Mouse (Mus musculus) midbrain, postnatal 0 days (tissue): ENCODE data around the gene Shroom3. TPM values are rescaled to one million over a fixed set of nuclear protein-coding genes. Genes with fewer than 3 reads are reported as not detected.
"Not testable (repeated sequence)": the region's sequence is repeated elsewhere in the genome, so short reads cannot be mapped to it uniquely, and the experiment has no call there.

Source experiments
- ATAC-seq: fragments of 200-750 bp; cut with Nextera tagmentation; 2 replicates; pipeline ENCODE4 v1.8.0; 2017; ENCODE audit warnings: moderate number of reproducible peaks, mild to moderate bottlenecking, moderate TSS enrichment, moderate library complexity; ENCODE audit not compliant: low FRiP score
- DNase-seq: peaks from one replicate; pipeline ENCODE4 v3.0.0-alpha.2; 2015; ENCODE audit warnings: low spot score
- H3K27ac ChIP-seq: fragments of 300-500 bp; sonication (generic); 2 replicates; pipeline ENCODE4 v1.5.1; 2014; ENCODE audit warnings: low read depth, mild to moderate bottlenecking, low read length, mixed read lengths
- H3K27me3 ChIP-seq: fragments of 300-500 bp; sonication (generic); 2 replicates; pipeline ENCODE4 v1.6.1; 2014; ENCODE audit warnings: low read length, control low read depth, mixed read lengths; ENCODE audit not compliant: insufficient read depth
- H3K36me3 ChIP-seq: fragments of 300-500 bp; sonication (generic); 2 replicates; pipeline ENCODE4 v1.6.1; 2014; ENCODE audit warnings: low read length, control low read depth, mixed read lengths; ENCODE audit not compliant: insufficient read depth
- H3K4me1 ChIP-seq: fragments of 300-500 bp; sonication (generic); 2 replicates; pipeline ENCODE4 v1.6.1; 2014; ENCODE audit warnings: mild to moderate bottlenecking, control low read depth, antibody characterized with exemption, low read length, mixed read lengths; ENCODE audit not compliant: insufficient read depth
- H3K4me2 ChIP-seq: fragments of 300-500 bp; sonication (generic); 2 replicates; pipeline ENCODE4 v1.6.1; 2014; ENCODE audit warnings: low read depth, mild to moderate bottlenecking, low read length, mixed read lengths; ENCODE audit not compliant: poor library complexity, severe bottlenecking
- H3K4me3 ChIP-seq: fragments of 300-500 bp; sonication (generic); 2 replicates; pipeline ENCODE4 v1.5.1; 2014; ENCODE audit warnings: low read depth, mild to moderate bottlenecking, low read length, moderate library complexity
- H3K9ac ChIP-seq: fragments of 300-500 bp; sonication (generic); replicated peaks from 2 replicates; pipeline ENCODE4 v1.6.1; 2014; ENCODE audit warnings: mild to moderate bottlenecking, low read length, moderate library complexity, mixed read lengths; ENCODE audit not compliant: poor library complexity, severe bottlenecking
- H3K9me3 ChIP-seq: fragments of 300-500 bp; sonication (generic); 2 replicates; pipeline ENCODE4 v1.6.1; 2016; ENCODE audit warnings: low read length, control low read depth
- CTCF ChIP-seq: IDR thresholded peaks from 2 replicates; pipeline ENCODE4 v1.5.1; 2016; ENCODE audit warnings: antibody characterized with exemption, mild to moderate bottlenecking
- WGBS: fragments of 180-500 bp; shearing (Covaris S2); extraction: QIAGEN DNeasy Blood & Tissue Kit; methylation state at CpG from one replicate; pipeline ENCODE4 v1.1.7; 2014; 5-methylcytosine and 5-hydroxymethylcytosine counted together
- polyA plus RNA-seq: library from polyadenylated mRNA; unstranded; fragments of >200 nt; fragmentation: Nextera tagmentation; extraction: Ambion mirVana; gene quantifications from 2 replicates; pipeline ENCODE4 v1.2.1, GENCODE M21; 2015
- total RNA-seq: library from RNA; depleted of rRNA; stranded (reverse); fragments of >200 nt; gene quantifications from 2 replicates; pipeline ENCODE4 v1.2.3, GENCODE M21; 2014

The Shroom3 gene
- total and polyA plus RNA-seq, 2 experiments from 2014 or later: 1.2 to 8.1 TPM

GRCm38 (mm10) chr5:92918170-92918569 is 234.9 kb downstream of the Shroom3 start:
- no peak for TF ChIP-seq CTCF
- Histone ChIP-seq H3K9ac (no peak overlapping the region), H3K9me3 (no peaks in the 10 kb centered on the region), H3K27ac (no peak overlapping the region), H3K36me3 (no peaks in the 10 kb centered on the region), H3K4me2 (no peak overlapping the region), H3K27me3 (no peaks in the 10 kb centered on the region), H3K4me1 (no peaks in the 10 kb centered on the region), H3K4me3 (no peak overlapping the region)
- no peak for ATAC-seq
- 37% methylated on average over 10 of the region's 10 CpGs for WGBS
- DNase-seq: no peak

- DNase-seq (no peak), ATAC-seq (no peak)
- H3K9ac ChIP-seq: no peak overlapping the region
- no peak overlapping the region for H3K4me3 ChIP-seq
- H3K27ac ChIP-seq: no peak overlapping the region
- no peaks in the 10 kb centered on the region for H3K27me3 ChIP-seq
- no peaks in the 10 kb centered on the region for H3K9me3 ChIP-seq
- H3K4me1 ChIP-seq: no peaks in the 10 kb centered on the region
- H3K4me2 ChIP-seq: no peak overlapping the region
- no peaks in the 10 kb centered on the region for H3K36me3 ChIP-seq
- TF ChIP-seq CTCF: no peak
- 16% methylated on average over 9 of the region's 9 CpGs for WGBS
These were observed 235.6 kb downstream of the Shroom3 start for GRCm38 (mm10) chr5:92918866-92919265.

GRCm38 (mm10) chr5:92919390-92919789 is 236.2 kb downstream of the Shroom3 start:
- Histone ChIP-seq H3K4me2 (no peak overlapping the region), H3K9me3 (no peaks in the 10 kb centered on the region), H3K9ac (no peak overlapping the region), H3K27ac (no peak overlapping the region), H3K27me3 (no peaks in the 10 kb centered on the region), H3K4me1 (no peaks in the 10 kb centered on the region), H3K36me3 (no peaks in the 10 kb centered on the region), H3K4me3 (no peak overlapping the region)
- 34% methylated on average over 14 of the region's 14 CpGs for WGBS
- ATAC-seq: no peak
- 0 out of 2 replicates have a peak, but pooled peaks have one; percentile 0 for TF ChIP-seq CTCF
- no peak for DNase-seq

GRCm38 (mm10) chr5:92920984-92921383 is 237.7 kb downstream of the Shroom3 start:
- H3K4me1 ChIP-seq: peaks cover 4% of the 10 kb centered on the region; the same call in 1 of the 2 replicates
- H3K36me3 ChIP-seq: no peaks in the 10 kb centered on the region
- H3K27ac ChIP-seq: no peak overlapping the region
- H3K4me2 ChIP-seq: no peak overlapping the region
- no peak overlapping the region for H3K9ac ChIP-seq
- H3K4me3 ChIP-seq: no peak overlapping the region
- H3K27me3 ChIP-seq: no peaks in the 10 kb centered on the region
- DNase-seq (no peak), ATAC-seq (no peak)
- no peak for TF ChIP-seq CTCF
- no peaks in the 10 kb centered on the region for H3K9me3 ChIP-seq
- WGBS: 95% methylated on average over 8 of the region's 8 CpGs

- Histone ChIP-seq H3K9ac (no peak overlapping the region), H3K27ac (no peak overlapping the region), H3K4me1 (peaks cover 4% of the 10 kb centered on the region; the same call in 1 of the 2 replicates), H3K36me3 (no peaks in the 10 kb centered on the region), H3K27me3 (no peaks in the 10 kb centered on the region), H3K4me2 (no peak overlapping the region), H3K9me3 (no peaks in the 10 kb centered on the region), H3K4me3 (no peak overlapping the region)
- DNase-seq (no peak), ATAC-seq (no peak)
- TF ChIP-seq CTCF: peak; percentile 61
- WGBS: 84% methylated on average over 8 of the region's 8 CpGs
These were observed 238.5 kb downstream of the Shroom3 start for GRCm38 (mm10) chr5:92921728-92922127.

GRCm38 (mm10) chr5:92922981-92923380 is 239.7 kb downstream of the Shroom3 start:
- not testable (repeated sequence) for H3K4me2 ChIP-seq, H3K27me3 ChIP-seq, H3K4me1 ChIP-seq, H3K9ac ChIP-seq, DNase-seq, H3K4me3 ChIP-seq, H3K36me3 ChIP-seq, H3K9me3 ChIP-seq, ATAC-seq, H3K27ac ChIP-seq
- WGBS: 93% methylated on average over 5 of the region's 5 CpGs
